19 mouse cellular contexts compared by ENCODE assay signal in the genomic region with DNA sequence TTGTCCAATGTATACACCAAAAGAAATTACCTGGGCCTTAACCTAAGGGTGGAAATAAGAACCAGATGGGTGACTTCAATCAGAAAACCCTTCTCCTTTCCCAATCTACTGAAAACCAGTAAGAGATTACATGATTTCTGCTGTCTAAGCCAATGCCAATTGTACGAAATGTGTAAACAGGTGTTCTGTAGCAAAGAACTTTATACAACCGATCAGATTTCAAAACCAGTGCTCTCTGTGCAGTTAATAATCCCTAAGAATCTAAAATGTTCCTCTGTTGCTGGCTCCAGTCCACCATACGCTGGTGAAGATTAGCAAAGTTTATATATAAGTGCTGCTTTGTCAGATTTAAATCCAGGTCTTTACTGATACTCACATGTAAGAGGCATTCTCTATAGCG.
"Had no signal": no experiment of that assay in that cellular context is flagged by ENCODE, and none has a peak within 500 bp of the region (broad histone marks: within the 10 kb centered on the region; RNA-seq: fewer than 3 reads in every experiment).

No protein-coding gene starts in this region.

- H3K4me1 ChIP-seq: midbrain, embryonic 12.5 days; neural tube, embryonic 15.5 days had no signal

- H3K36me3 ChIP-seq: liver, embryonic 15.5 days; midbrain, embryonic 10.5 days; midbrain, embryonic 12.5 days; neural tube, embryonic 13.5 days; neural tube, embryonic 15.5 days had no signal

- H3K27me3 ChIP-seq: liver, embryonic 15.5 days; midbrain, embryonic 12.5 days; neural tube, embryonic 13.5 days; neural tube, embryonic 15.5 days had no signal

- H3K27ac ChIP-seq: liver, embryonic 15.5 days; midbrain, embryonic 10.5 days; midbrain, embryonic 12.5 days; neural tube, embryonic 13.5 days; neural tube, embryonic 15.5 days had no signal

- H3K9me3 ChIP-seq: liver, embryonic 15.5 days; midbrain, embryonic 10.5 days; midbrain, embryonic 12.5 days; neural tube, embryonic 13.5 days; neural tube, embryonic 15.5 days had no signal

- H3K4me3 ChIP-seq: liver, embryonic 15.5 days; midbrain, embryonic 10.5 days; midbrain, embryonic 12.5 days; myocyte; neural tube, embryonic 13.5 days; neural tube, embryonic 15.5 days had no signal

- H3K4me2 ChIP-seq: liver, embryonic 15.5 days; lung, embryonic 14.5 days; midbrain, embryonic 12.5 days; neural tube, embryonic 13.5 days; neural tube, embryonic 15.5 days had no signal

- DNase-seq: lung, adult 18-20 months; lung, embryonic 14.5 days; lung, postnatal 4 days; midbrain, embryonic 14.5 days; retina, postnatal 1 day; right cerebral cortex, adult 18-20 months; right cerebral cortex, postnatal 25 days; right cerebral cortex, postnatal 4 days; spleen, adult 18-20 months; thymus, adult 18-20 months; thymus, postnatal 14 days; thymus, postnatal 36 days had no signal

- ATAC-seq: midbrain, embryonic 16.5 days had no signal

- H3K9ac ChIP-seq: liver, embryonic 15.5 days; lung, embryonic 14.5 days; midbrain, embryonic 12.5 days; neural tube, embryonic 13.5 days; neural tube, embryonic 15.5 days had no signal
